Mouse (Mus musculus) embryo, embryonic 11 days (tissue): ENCODE data around the gene Nelfe.
"Not testable (repeated sequence)": the region's sequence is repeated elsewhere in the genome, so short reads cannot be mapped to it uniquely, and the experiment has no call there.

Source experiments
- DNase-seq: peaks from one replicate; pipeline ENCODE4 v3.0.0-alpha.2; 2015

Gene Nelfe

DNA sequence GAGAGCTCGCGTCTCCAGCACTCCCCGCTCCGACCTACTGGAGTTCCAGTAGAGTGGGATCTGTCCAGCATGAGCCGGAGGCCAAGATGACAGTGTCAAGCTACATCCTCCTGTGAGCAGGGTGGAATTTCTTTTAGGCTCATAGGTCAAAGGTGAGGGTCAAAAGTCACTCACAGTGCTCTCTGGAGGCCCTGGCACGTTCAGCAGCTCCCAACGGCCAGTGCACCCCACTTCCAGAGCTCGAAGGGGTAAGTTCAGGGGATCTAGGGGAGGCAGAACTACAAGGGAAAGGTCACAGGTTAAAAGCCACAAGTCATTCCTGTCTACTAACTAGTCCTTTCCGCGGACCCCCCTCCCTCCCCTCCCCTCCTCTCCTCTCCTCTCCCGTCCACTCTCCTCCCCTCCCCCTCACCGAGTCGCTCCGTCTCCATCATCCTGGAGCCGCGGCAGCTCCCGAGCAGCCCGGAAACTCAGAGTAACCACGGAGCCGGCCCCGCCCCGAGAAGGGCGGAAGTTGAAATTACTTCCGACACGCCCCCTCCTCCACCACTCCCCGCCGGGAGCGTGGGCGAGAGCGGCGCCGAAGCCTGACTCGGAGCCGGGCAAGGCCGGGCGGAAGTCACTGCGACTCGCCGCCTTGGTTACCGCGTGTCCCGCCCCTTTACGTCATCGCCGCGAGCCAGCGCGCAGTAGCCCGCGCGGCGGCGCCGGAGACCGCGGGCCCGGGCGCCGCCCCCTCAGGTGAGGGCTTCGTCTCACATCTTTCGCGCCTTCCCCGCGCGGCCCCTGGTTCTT lies at the start of gene Nelfe, which contains the start of gene Skiv2l:
Gene Nelfe, plus strand, starts transcription at position 670 of the 795 bp plus-strand sequence.
Gene Skiv2l, minus strand, starts transcription at position 489 of the 795 bp plus-strand sequence.
- peak; percentile 99 for DNase-seq

DNA sequence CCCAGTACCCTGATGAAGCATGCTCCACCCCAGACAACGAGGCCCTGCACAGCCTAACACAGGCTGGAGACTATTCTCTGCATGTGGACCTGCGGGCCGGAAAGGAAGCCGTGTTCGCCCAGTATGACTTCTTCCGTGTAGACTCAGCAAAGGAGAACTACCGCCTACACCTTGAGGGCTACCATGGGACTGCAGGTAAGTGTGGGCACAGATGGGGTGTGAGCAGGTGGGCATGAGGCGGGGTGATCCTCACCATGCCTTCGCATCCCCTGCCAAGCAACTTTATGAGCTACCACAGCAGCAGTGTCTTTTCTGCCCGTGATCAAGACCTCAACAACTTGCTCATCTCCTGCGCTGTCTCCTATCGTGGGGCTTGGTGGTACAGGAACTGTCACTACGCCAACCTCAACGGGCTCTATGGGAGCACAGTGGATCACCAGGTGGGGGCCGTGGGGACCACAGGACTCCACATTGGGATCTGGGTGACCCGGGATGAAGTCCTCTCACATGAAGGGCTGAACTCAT lies 49.3 kb upstream of the Nelfe start:
- DNase-seq, result not testable (repeated sequence)

DNA sequence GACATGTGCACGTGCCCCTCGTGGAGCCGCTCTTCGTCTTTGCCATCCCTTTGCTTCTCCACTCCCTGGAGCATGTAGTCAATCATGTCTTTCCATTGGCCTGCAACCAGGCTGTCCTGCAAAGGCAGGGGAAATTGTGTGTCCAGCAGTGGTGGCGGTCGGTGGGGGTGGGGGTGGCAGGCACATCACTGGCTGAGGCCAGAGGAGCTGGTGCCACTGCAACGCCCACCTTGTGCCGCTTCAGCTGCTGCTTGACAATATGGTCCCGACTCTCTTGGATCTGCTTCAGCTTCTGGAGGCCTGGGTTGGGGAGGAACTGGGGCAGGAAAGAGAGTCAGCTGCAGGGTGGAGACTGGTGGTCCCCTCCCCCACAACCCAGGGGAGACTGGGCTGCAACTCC lies 47.4 kb upstream of the Nelfe start:
- DNase-seq, result not testable (repeated sequence)

DNA sequence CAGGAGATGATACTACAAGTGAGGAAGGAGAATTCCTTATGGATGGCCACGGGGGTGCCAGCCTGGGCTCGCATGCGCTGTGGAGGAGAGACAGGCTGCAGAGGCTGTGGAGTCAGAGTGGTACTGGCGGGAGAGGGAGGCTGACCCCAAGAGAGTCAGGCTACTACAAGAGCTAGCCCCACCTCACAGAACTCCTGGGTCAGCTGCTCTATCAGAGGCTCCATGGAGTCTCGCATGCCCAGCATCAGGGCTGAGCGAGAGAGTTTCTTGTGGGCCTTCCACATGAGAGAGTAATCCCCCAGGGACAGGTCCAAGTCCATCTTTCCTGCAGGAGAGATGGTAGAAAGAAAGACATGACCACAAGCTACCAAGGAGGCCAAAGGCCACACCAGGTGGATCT lies 46.8 kb upstream of the Nelfe start:
- not testable (repeated sequence) for DNase-seq

DNA sequence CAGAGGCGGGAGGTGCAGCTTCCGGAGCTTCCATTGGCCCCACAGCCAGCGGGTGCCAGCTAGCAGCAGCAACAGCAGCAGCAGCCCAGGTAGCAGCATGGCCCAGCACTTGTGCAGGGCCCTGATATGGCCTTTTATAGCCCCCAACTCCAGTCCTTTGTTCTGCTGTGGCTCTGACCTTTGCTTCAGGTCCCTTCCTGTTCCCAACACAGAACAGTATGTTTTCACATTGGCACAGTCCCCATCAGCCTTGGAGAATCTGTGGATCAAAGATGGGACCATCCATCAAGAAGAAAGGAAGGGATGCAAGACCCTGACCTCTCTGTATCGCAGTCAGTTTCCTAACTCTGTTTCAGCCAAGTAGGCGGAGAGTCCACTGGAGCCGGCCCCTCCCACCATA lies 45.9 kb upstream of the Nelfe start, which contains the start of gene Cyp21a1:
Gene Cyp21a1, minus strand, starts transcription at position 261 of the 400 bp plus-strand sequence.
- DNase-seq, result not testable (repeated sequence)

DNA sequence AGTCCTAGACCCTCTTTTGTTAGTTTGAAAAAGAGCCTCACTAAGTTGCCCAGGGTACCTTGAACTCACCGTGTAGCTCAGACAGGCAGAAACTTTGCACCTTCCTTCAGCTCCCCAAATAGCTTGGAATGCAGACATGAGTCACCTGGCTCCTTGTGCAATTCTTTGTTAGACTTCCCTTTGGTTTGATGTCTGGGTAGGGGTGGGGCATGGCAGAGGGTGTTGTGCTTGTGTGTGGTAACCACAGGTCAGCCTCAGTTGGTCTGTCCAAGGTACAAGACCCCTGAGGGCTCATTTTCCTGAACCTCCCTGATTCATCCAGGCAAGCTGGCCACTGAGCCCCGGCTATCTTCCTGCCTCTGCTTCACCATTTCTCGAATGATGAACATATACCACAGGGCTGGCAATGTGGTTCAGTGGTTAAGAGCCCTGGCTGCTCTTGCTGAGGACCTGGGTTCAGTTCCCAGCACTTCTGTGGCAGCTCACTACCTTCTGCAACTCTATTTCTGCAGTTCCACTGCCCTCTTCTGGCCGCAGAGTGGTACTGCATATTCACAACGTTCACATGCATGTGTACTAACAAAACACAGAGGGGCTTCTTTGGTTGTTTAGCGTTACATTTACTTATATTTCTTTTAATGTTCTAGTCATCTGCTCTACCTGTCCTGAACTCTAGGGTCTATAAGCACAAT lies 45.2 kb upstream of the Nelfe start:
- no peak for DNase-seq

DNA sequence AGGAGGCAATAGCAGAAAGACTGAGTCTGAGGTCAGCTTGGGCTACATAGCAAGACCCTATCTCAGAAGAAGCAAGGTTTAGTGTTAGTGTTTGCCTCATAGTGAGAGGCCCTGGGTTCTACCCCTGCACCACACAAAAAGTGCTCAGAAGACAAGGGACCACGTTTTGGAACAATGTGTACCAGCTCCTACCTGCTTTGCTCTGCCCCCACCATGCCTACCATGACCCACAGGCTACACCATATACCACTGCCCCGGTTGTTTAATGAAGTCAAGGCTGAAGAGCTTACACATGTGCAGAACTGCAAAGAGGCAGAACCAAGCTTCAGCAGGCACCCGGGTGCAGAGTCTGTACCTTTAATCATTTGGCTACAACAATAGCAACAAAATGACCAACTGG lies 43.0 kb upstream of the Nelfe start:
- DNase-seq, result no peak

DNA sequence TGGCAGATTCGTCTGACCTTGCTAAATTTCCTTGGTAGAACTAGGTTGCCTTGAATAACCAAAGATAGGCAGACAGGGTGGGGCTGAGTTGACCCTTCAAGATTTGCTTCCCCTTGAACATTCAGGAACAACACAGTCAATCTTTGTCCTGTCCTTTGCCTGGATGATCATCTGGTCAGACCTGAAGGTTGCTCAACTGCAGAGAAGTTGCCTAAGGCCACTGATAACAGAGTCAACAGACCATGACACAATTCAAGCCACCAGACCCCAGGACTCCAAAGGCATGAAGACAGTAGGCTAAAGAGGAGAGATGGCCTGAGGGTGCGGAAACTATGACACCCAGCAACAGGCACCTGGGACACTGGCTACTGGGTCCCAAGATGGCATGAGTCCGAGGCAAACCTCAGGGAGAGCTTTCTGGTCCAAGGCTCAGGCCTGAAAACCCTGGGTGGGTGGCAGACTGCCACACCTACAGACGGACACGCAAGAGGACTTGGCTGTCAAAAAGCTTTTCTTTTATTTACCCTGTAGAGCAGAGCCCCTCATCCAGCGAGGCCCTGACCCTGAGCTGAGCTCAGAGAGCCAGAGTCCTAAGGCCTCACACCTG lies 41.5 kb upstream of the Nelfe start:
- DNase-seq, result no peak

DNA sequence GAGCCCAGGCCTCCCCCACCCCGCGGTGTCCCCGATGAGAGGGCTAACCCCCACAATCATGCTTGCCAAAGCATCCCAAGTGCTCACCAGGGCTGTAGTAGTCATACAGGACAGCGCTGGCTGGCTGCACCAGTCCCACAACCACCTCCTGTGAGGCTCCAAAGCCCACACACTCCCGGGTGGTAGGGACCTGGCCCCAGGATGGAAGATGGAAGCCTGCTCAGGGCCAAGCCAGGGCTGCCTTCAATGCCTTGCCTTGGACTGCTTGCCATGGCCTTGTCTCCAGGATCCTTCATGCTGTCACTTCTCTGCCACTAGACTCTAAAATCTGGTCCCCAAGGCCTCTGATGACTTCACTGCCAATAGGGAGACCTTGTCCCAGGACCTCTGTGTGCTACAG lies 39.8 kb upstream of the Nelfe start:
- DNase-seq, result not testable (repeated sequence)

DNA sequence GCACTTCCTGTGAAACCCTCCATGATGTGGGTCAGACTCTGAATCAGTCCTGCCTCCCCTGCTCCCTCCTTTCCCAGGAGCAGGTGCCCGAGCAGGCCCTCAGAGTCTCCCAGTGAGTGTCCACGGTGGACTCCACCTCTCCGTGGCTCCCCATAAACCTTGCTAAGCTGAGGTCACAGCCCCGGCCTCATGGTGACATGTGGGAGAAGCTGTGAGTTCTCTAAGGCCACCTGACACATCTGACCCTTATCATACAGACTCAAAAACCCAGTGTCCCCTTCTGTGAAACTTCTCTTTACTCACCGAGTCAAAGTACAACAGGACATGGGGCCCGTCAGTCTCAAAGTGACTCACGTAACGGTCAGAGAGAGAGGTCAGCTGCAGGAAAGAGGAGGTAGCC lies 39.4 kb upstream of the Nelfe start:
- DNase-seq, result not testable (repeated sequence)

DNA sequence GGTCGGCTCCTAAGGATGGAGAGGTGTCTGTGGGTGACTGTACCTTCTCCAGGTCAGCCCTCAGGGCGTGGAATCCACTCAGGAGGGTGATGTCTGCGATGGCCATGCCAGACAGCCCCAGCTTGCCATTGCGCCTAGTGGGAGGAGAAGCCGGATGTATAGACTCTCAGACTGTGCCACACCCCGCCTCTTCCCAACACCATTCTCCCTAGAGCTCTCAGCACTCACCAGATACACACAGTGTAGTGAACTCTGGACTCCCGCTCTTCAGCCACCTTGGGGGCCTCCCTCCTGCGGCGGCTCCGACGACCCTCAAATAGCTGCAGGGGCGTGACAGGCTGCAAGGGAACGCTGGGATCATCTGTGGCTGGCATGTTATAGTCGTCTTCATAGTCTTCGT lies 38.9 kb upstream of the Nelfe start:
- no peak for DNase-seq

DNA sequence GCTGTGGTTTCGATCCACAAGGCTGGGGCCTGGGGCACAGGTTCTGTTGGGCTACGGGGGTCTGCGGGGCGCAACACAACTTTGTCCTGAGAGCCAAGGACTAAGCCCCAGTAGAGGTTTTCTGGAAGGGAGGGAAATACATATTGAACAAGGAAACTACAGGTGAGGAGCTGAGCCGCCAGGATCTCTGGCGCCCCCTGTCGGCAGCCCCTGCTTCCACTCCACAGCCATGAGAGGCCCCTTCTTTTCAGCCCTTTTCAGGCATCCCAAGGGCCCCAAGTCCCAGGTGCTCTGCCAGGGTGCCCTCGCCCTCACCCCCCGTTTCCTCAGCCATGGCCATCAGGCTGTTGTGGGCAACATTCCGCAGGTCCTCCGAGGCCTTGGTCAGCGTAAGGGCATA lies 36.4 kb upstream of the Nelfe start:
- DNase-seq, result peak; percentile 17

DNA sequence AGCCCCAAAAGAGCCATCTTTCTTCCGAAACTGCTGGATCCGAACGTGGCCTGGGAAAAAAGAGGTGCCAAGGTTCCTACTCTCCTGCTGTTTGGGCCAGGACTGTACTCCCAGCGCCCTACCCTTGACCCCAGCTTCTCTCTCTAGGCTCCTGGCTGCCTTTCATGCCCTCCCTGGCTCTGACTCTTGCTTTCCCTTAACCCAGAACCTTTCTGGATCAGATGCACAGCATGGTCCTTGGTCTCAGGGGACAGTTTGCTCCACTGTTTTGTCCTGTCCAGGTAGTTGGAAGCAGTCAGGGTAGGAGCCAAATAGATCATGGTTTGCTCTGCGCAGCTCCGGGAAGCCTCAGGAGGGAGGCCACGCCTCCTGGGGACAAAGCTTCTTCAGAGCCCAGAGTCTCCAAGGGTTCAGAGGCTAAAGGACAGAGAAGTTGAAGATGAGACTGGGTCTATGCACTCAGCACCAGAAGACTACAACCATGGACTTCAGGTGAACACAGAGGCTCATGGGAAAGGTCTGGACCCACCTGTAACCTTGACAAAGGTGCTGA lies 35.3 kb upstream of the Nelfe start:
- DNase-seq, result no peak

DNA sequence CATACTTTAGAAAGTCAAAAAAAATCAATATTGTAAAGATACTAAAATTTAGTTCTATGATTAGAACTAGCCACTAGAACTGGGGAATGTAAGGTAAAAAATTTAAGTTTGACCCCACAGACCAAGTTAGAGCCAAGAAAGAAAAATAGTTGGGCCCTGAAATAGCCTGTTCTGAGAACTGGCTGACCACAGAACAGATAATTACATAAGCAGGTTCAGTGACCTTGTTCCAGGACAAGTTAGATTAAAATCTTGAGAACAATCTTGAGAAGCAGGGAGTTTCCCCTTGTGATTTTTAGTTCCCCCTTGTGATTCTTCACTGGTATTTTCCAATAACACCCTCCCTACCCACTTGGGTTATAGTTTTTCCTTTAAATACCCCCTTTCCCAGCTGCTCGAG lies 19.4 kb upstream of the Nelfe start:
- not testable (repeated sequence) for DNase-seq

DNA sequence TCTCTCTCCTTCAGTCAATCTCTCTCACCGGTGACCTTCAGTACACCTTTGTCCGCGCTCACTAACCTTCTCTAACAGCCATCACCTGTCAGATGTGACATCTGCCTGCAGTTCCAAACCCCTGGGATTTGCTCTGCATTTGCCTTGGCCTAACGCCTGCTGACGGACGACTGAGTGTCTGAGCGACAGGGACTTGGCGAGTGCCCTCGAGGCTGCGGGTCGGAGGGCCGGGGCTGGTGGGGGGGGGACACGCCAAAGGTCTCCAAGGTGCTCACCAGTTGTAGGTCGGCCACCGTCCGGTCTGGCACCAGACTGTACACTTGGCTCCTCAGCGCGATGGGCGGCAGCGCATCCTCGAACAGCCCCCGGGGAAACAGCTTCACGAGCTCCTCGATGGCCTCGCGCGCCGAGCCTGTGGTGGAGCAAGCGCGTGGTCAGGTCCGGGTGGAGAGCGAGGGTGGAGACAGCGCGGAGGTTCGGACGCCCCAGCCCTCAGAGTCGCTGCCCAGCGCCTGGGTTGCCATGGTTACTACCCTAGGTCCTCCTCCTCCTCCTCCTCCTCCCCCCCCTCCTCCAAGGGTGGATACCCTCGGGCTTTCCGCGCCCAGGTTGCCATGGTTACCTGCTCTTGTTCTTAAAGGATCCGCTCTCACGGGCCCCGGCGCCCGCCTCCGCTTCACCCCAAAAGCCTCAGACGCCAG lies 13.9 kb upstream of the Nelfe start:
- no peak for DNase-seq

DNA sequence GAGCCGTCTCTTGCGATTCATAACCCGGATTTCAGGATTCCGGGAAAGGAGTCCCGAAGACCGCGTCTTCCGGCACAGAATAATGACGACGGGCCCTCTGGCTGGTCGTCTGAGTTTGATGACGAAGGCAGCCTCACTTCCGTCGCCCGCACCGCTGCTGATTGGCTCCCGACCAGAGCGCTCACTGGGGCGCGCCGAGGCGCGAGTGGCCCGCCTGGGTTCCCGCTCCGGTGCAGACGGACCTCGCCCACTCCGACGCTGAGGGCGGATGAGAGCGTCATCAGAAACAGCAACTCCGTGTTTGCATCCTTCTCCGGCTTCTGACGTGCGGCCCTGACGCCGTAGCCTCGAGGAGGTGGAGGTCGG lies 13.4 kb upstream of the Nelfe start, which contains the start of the genes Stk19 and Dxo:
Gene Stk19, minus strand, starts transcription at position 90 of the 366 bp plus-strand sequence.
Gene Dxo, plus strand, starts transcription at position 164 of the 366 bp plus-strand sequence.
- peak; percentile 98 for DNase-seq

DNA sequence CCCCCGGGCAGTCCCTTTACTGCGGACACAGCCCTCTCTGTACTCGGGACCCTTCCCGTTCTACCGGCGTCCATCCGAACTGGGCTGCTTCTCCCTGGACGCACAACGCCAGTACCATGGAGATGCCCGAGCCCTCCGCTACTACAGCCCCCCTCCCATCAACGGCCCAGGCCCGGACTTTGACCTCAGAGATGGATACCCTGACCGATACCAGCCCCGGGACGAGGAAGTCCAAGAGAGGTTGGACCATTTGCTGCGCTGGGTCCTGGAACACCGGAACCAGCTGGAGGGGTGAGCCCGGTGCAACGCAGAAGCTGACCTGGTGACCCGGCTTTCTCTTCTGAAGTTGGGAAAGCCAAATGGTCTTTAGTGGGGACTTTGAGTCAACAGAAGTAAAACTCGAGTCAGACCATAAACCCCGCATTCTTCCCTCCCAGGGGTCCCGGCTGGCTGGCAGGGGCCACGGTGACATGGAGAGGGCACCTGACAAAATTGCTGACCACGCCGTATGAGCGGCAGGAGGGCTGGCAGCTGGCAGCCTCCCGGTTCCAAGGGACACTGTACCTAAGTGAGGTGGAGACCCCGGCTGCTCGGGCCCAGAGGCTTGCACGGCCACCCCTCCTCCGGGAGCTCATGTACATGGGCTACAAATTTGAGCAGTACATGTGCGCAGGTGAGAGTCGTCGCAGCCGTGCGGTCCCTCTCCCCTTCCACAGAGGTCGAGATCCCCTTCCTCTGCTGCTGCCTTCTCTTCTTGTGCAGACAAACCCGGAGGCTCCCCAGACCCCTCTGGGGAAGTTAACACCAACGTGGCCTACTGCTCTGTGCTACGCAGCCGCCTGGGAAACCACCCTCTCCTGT lies 12.5 kb upstream of the Nelfe start:
- peak; percentile 7 for DNase-seq

DNA sequence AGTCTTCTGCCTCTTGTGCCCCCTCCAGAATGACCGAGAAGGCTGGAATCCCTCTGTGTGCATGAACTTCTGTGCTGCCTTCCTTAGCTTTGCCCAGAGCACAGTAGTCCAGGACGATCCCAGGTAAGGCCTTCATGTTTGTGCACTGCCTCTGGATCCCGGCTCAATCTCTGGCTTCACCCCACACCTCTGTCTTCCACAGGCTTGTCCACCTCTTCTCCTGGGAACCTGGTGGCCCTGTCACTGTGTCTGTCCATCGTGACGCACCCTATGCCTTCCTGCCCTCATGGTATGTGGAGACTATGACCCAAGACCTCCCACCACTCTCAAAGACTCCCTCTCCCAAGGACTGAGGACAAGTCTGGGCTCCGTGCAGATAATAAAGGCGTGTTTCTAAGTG lies 11.4 kb upstream of the Nelfe start:
- no peak for DNase-seq

DNA sequence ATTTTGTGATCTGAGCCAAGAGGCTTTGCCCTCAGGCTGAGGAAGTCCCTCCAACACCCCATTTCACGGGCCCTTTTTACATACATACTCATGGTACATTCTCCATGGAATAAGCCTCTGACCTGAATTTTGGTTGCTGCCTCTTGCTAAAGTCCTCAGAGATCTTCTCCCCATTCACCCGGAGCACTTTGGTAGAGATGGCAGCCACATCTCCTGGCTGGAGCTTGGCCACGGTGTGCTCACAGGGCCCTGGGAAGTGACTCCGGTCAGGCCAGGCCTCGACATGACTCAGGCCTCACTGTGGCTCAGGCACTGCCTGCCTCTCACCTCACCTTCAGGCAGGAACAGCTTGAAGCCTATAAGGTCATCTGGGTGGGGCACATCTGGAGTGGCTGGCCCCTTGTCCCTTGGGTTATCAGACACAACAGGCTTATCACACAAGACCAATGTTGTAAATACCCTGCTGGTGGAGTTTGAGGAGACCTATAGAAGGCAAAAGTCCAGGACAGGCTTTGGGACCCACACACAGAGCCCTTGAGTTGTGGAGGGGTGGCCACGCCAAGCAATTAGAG lies 9.4 kb upstream of the Nelfe start:
- DNase-seq, result no peak

DNA sequence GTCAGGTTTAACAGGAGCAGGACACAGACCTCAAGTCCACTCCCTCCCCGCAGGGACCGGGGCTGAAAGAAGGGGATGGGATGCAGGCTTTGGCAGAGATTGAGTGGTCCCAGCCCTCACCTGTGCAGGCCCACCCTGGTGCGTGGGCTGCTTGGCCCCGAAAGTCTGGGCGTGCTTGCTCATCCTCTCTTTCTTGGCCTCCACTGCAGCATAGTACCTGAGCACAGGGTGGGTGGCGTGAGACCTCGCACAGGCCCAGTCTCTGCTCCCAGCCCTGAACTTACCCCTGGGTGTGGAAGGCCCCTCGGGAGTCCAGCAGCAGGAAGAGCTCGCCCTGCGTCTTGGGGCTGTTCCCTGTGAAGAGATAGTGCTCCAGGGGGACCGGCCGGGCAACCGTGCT lies 5.3 kb upstream of the Nelfe start:
- DNase-seq, result no peak

DNA sequence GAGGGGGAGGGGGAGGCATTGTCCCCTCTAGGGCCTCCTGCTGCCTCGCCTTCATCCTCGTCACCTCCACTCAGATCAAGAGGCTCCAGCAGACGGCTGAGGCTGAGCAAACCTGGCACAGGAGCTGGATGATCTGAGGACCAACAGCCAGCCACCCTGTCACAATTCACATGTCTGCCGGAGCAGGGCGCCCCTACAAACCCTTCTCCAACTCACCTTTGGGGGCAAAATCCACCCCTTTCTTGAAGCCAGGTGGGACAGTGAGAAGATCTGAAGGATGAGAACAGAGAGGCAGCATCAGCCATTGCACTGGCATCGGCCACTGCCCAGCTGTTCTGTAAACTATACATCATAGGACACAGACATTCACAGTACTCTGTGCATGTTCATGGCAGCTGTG lies 3.0 kb upstream of the Nelfe start:
- no peak for DNase-seq
